Mouse (Mus musculus) liver, embryonic 14.5 days (tissue): ENCODE data around the gene Siah2.

ENCODE experiments used
- CTCF ChIP-seq: IDR thresholded peaks from 2 replicates; pipeline ENCODE4 v1.5.1; 2016; ENCODE audit warnings: antibody characterized with exemption, low read depth, control low read depth
- EP300 ChIP-seq: IDR thresholded peaks from 2 replicates; pipeline ENCODE4 v1.6.1; 2016; ENCODE audit warnings: antibody characterized with exemption, low read depth

- TF ChIP-seq CTCF (no peak), EP300 (no peak)
Observed at GRCm38 (mm10) chr3:58636406-58637295, 55.5 kb downstream of the Siah2 start, which contains the start of gene Erich6.
